Mouse (Mus musculus) testis, postnatal 10 days (tissue): ENCODE results near the gene Chd2.
A peak's percentile ranks its signal among the peaks of the same experiment; 100 is the strongest.

Experiments
- DNase-seq: peaks from one replicate; pipeline ENCODE4 v3.0.0; 2021; ENCODE audit warnings: low spot score

Gene Chd2

DNA sequence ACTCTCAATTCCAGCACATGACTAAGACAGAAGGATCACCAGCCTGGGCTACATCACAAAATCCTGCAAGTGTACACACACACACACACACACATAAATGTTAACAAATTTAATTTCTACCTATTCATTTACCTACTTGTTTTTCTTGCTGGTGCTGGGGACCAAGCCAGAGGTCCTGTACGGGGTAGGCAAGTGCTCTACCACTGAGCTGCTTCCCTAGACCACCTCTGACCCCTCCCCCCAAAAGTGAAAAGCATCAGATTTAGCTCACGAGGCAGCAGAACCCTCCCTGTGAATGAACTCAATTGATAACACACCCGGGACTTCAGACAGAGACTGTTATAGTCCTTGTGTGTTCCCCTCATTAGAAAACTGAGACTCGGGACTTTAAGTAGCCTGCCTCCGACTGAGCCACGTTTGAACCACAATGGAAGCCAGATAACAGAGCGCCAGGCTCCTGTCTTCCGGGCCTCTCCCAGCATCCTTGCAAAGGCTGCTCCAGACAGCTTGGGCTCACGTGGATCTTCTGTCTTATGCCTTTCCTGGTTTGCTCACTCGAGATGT lies 19.9 kb upstream of the Chd2 start:
- DNase-seq, result no peak

DNA sequence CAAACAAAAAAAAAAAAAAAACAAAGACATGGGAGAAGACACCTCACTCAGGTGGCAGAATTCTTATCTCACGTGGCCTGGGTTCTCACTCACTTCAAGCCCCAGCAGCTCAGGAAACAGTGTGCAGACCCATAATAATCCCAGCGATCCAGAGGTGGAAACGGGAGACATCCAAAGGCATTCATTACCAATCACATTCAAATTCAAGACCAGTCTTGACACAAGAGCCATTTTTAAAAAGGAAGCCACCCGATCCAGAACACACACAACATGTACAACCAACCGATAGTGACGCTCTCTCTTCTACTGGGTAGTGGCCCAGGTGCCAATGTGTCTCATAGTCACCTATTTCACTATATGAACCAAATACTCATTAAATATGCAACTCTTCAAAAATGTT lies 19.2 kb upstream of the Chd2 start:
- DNase-seq, result no peak

DNA sequence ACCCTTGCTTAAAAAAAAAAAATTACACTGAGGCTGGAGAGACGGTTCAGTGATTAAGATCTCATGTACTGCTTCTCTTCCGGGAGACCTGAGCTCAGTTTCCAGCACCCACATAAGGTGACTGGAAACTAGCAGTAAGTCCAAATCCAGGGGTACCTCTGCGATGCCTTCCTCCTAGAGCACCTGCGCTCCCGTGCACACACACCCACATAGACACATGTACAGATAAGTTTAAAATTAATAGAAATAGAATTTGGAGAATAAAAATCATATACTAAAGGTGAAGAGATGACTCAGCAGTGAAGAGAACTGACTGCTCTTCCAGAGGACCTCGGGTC lies 18.2 kb upstream of the Chd2 start:
- DNase-seq, result no peak

DNA sequence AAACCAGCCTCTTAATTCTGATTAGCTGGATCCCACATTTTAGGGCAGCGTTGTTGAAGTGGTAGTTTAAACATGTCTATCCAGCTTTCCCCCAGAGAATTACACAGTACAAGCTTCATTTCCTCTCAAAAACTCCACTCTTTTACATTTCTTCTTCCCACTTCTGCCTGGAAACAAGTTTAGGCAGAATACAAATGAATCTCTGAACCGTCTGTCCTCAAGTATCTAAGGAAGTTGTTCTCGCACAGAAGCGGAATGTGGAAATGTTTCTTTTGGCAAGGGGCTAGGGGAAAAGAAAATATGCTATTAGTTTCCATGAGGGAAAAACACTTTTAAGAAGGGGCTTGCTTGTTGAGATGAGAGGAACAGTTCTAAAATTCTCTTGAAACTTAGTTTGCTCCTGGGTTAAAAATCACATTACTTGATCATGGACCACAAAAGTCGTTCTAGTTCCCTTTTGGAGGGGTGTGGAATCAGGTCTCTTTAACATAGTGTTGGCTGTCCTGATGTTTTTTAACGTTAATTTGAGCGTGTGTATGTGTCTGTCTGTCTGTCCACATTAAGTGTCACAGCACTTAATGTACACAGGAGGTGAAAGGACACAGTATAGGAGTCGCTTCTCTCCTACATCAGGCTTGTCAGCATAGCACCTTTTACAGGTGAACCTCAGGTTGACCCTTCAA lies 17.7 kb upstream of the Chd2 start:
- no peak for DNase-seq

DNA sequence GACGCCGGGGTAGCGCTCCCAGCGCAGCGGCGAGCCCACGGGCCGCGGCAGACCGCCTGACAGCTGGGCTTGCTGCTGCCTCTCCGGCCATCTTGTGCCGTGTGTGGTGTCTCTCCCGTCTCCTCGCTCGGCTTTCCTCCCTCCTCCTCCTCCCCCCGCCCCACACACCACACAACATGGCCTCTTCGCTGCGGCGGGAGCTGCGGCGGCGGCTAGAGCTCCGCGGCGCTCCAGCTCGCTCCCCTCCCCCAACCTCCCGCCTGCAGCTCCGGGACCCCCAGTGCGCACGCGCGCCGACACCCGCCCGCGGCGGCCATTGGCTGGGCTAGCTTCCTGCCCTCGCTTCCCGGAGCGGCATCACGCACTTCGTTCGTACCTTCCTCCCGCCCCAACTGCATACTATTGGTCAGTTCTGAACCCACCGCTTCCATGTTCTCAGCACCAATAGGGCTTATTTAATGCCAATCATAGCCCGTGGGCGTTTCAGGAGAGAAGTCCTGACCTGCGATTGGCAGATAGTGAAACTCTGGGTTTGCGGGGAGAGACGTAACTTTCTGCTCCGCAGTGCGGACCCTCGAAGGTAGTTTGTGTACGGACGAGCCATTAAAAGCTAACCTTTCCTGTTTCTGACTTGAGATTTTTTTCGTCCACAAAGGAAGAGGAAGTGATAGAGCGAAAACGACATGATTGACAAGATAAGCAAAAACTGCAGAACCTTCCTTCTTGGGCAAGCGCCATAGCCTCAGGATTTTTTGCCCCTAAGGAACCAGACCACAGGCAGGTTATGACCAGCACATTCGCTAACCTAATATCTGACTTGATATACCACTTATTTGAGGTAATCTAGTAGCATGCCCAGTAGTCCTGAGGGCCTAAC lies 16.9 kb upstream of the Chd2 start:
- peak; percentile 99 for DNase-seq

DNA sequence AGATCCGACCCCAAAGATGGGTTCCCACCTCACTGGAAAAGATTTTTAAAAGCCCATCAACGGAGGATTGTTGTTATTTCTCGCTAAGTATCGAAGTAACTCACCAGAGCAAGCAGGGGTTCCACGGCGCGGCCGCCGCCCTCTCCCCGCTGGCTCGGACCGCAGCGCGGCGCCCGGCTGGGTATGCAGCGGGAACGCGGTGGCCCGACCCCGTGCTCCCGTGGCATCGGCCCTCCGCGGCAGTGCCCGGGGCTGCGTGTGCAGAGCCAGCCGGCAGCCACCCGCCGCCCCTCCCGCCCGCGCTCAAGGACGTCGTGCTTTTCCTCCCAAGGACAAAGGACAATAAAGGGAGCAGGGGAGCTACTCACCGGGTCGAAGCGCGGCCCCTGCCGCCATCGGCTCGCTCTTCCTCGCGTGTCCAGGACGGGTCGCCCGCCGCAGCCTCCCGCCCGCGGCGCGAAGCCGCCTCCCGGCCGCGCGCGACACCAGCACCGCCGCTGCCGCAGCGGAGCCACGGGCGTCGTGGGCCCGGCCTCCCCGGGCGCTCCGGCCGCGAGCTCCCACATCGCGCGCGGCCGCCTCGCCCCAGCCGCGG lies 16.1 kb upstream of the Chd2 start:
- peak; percentile 78 for DNase-seq

DNA sequence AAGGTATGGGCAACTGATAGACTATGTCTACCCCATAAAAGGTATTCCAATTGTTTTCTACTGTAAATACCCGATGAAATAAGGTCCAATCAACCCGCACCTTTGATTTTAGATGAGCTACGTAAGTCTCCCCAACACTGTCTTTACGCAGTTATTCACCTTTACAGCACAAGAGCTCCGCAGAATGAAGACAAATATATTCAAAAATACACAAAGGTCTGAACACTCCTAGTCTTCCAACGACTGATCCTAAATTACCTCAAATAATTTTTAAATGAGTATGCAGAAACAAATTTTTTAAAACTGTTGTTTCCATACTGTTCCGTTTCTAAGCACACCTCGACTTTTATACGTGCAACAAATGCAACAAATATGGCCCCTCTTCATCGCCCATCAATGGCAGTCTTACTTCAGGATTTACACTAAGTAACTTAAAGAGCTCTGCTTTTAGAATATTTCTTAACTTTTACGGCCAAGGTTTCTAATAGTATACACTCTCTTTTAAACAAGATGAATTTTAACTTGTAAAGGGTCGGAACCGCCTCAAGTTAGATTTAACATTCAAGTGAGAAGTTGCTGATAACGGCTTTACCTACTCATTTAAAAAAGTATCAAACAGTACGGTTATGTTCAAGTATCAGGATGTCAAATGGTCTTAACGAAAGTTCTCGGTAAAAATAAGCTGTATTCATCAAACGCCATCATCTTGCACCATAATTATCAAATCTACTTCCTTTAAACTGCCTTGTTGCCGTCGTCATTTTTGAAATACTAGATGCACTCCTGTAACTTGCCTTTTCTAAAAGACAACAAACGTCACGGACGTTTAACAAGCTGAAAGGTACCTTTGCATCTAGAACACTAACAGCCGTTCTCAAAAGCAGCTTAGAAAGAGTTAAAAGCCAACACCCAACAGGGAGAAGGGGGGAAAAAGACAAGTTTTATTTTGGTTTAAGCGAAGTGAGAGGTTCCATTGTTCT lies 15.3 kb upstream of the Chd2 start:
- no peak for DNase-seq

DNA sequence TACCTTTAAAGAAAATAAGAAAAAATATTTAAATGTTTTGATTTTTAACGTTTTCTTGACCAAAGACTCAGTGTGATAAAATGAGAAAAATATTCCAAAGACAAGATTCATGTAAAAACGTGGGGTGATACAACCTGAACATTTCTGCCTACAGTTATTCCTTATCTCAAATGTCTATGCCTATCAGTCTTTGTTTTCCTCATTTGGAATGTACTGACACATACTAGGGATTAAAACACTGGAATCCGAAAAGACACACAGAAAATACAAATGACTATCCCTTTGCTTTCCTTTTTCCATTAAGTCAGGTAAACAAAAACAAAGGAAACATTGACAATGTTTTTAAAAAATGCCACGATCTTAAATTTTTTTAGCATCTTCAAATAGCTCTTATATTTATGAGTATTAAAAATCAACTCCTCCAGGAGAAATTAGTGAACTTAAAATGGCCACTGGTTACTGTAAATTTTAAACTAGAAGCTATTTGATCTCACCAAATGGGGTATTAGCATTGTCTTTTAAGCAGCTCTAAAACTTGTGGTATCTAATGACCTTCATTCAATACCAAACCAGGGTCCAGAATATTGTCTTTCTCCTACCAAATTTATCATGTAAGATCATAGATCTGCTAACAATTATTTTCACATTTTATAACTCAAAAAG lies 14.4 kb upstream of the Chd2 start:
- DNase-seq, result no peak

DNA sequence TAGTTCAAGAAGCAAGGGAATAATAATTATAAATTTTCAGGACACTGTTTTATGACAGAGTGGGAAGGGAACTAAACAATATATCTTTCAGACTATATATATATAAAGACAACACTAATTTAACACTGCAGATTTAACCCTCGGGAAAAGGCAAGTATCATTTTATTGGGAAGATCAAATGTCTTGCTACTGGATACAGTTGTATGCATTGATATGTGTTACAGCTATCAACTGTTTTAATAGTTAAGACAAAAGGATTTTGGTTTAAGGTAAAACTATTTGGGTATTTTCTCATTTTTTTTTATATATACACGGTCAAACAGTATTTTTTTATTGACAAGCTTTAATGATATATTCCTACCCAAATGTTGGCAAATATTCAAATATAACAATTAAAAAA lies 13.2 kb upstream of the Chd2 start:
- DNase-seq, result no peak

DNA sequence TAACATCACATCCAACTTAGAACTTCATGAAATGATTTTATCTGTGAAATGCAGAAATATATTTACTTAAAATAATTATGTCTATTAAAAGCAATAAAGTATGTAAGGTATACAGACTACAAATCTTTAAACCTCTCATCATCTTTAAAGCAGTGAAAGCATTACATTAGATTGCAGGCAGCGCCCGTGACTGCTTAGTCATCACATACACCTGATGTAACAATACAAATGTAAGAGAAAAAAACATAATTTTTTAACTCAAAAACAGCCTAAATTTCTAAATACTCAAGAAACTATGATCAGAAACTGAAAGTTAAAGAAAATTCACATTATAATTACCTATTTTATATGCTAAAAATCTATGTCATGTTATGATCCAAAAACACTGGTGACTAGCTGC lies 11.5 kb upstream of the Chd2 start:
- DNase-seq, result no peak

DNA sequence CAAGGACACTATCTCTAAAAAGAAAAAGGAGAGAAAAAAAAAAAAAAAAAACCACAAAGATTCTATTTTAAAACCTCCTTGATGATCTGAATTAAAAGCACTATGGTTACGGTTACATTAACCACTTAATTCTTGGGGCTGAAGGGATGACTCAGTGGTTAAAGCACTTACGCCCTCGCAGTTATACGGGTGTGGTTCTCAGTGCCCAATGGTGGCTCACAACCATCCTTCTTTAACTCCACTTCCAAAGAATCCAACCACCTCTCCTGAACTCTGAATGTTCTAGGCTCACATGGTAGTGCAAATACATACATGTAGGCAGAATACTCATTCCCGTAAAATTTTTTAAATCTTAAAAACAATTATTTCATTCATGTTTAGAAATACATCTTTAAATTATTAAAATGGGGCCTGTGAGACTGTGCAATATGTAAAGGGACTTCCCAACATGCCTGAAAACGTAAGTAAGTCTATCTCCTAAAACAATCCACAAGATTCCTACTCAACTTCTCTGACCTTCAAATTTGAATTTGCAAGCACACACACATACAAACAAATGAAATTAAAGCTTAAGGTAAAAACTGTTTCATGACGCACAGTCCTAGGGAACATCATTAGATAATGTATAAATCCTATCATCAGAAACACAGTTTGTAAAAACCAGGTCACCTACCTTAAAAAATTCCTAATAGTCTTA lies 10.6 kb upstream of the Chd2 start:
- DNase-seq, result no peak

DNA sequence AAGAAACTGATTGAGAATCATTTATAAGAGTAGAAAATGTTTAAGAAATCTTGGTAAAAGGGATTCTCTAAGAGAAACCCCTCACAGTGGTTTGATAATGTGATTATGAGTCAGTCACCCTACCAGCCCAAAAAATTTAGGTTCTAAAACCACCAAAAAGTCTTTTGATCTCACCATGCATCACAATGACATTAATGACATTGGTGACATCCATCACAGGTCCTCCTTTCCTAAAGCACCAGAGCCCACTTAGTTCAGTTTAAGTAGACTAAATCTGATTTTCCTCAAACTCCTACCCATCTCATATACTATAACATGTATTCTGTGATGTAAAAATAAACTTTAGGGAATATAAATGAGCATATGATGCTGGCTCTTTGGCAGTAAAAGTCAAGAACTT lies 9.7 kb upstream of the Chd2 start:
- DNase-seq, result no peak

DNA sequence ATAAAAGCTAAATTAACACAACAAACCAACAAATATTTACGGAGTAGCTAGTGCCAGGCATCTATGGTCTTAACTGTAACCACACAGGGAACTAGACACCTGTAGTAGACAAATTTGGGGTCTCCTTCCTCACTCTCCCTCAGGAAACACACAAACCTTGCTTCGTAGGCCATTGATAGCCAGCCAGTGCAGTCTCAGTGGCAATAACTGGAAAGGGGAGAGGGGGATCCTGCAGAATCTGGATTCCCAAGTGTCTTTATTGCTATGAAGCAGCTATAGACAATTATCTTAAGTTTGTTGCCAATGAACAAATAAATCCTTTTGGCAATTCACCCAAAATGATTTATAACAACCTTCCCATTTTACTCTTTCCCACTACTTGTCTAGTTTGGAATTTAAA lies 6.4 kb upstream of the Chd2 start:
- no peak for DNase-seq

DNA sequence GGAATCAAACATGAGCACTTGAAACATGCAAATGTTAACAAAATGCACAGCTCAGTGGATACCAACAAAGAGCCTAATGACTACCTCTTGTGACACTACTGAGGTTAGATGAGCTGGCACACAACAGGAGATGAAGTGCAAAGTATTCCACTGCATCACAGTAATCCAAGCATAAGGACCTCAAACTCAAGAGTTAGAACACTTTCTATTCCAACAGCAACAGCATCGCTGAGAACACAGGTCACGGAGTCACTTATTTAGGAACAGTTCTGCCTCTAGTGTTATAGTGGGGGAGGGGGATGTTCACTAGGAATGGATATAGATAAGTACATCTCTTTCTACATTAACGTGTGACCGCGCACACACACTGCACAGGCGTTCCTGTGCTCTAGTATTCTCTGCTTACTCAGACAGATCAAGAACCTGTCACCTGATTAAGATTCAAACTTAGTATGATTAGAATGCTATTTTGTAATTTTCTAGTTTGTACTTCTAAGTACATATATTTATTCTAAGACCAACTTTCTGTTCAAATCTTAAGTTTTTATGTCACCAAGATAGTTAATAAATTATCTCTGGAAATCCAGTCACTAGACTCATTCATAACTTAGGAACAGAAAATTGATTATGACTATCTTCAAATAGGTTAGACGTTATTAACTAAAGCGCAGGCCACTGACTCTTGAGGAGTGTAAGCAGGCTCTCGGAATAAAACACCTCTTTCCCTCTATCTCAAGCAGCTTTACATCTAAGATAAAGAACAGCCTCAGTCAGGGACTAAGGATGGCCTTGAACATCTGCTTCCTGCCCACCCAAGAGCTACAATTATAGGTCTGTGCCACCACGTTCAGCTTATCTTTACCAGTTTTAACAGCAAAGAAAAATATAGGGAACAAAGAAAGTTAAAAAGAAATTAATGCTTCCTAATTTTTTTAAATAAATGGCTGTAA lies 5.2 kb upstream of the Chd2 start:
- no peak for DNase-seq

DNA sequence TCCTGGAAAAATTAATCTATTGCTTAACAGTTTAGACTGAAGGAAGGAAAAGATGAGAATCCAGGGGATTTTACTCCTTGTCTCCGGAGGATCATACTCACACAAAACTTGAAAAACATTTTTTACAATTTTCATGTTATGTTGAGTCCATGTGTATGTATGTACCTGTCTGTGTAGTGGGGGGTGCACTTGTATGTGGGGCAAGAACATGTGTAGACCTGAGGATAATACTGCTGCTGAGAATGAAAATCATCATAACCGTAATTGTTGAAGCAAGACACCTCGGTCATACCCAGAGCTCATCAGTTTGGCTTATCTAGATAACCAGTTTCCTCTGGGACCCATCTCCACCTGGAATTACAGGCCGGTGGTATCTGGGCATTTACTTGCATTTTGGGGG lies 3.4 kb upstream of the Chd2 start:
- DNase-seq, result no peak

DNA sequence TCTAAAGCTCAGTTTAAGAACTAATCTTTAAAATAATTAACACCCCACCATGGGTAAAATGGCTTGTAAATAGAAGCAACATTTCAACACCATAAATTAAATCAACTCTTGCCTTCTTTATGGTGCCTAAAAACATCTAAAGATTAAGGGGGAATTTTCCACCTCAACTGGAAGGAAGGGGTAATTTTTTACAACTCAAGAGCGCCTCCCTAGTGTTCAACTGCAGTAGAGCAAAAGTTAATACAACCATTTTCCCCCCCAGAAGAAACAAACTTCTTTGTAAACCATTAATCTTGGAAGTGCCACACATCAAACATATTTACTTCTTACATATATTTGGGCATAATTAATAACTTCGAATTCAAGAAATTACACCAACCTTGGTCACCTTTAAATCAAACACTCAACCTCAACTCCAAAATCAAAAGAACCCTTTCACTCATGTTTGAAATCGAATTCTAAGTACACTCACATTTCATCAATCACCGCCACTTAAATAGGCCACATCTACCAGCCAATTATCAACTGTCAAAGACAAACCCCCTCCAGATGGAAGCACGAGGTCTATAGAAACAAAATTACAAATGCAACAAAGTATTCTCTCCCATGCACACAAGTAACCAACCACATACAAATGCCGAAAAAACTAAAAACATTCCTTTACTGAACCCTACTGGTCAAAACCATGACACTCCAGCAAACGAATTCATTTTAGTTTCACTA lies 662 bp upstream of the Chd2 start:
- DNase-seq, result no peak

DNA sequence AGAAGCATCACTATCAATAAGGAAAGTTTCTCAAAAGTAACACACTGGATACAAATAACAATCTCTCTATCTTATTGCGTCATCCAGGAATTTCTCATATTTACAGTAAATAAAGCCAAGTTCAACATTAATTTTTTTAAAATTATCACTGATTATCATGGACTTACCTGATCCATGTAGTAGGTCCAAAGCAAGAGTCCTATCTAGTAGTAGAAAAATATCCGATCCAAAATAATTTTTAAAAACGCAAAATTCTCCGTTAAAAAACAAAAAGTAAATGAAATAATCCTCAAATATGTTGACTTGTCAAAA lies 595 bp downstream of the Chd2 start:
- DNase-seq, result no peak

DNA sequence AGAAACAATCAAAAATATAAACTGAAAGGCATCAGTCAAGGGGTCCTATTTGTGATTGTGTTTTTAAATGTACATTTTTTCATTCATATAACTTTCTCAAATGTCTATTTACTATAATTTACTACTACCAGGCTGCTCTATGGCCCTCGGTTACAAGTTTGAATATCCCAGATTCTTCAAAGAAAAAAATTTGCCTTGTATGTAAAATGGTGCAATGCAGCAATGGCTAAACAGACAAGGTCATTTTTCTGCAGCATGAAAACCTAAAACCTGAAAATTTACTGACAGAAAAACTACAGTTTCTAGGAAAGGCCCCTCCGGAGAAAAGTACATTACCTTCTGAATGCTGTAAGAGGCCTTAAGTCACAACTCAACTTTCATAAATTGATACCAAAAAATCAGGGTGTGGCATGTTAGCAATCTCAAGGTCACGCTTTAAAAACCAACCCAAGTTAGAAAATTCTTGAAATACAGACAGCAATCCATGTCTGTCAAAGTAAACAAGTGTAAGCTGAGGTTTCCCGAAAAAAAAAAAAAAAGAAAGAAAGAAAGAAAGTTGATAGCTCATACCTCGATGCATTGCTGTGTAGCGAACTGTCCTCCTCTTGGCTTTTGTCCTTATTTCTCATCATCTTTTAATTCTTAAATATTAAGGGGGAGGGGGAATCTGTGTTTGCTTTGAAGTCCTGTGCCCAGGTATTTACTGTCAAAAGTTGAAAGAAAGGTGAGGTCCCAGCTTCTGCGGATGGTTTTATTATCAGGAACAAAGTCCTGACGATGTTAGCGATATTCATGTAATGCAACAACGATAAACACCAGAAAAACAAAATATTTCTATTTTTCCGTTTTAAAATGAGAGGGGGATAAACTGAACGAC lies 1.2 kb downstream of the Chd2 start:
- no peak for DNase-seq
